Mouse (Mus musculus) embryonic facial prominence, embryonic 12.5 days (tissue): ENCODE measurements around the gene Golga7b. TPM values are rescaled to one million over a fixed set of nuclear protein-coding genes. Genes with fewer than 3 reads are reported as not detected.
A peak's percentile ranks its signal among the peaks of the same experiment; 100 is the strongest.

Source experiments
- ATAC-seq: fragments of 200-750 bp; cut with Nextera tagmentation; 2 replicates; pipeline ENCODE4 v1.8.0; 2017; ENCODE audit not compliant: insufficient number of reproducible peaks, insufficient read depth, low FRiP score, low TSS enrichment
- H3K27ac ChIP-seq: fragments of 300-500 bp; sonication (generic); 2 replicates; pipeline ENCODE4 v1.5.1; 2016; ENCODE audit warnings: mild to moderate bottlenecking
- H3K27me3 ChIP-seq: fragments of 300-500 bp; sonication (generic); 2 replicates; pipeline ENCODE4 v1.6.1; 2016; ENCODE audit warnings: mild to moderate bottlenecking, moderate library complexity
- H3K36me3 ChIP-seq: fragments of 300-500 bp; sonication (generic); 2 replicates; pipeline ENCODE4 v1.6.1; 2016; ENCODE audit warnings: mild to moderate bottlenecking
- H3K4me1 ChIP-seq: fragments of 300-500 bp; sonication (generic); 2 replicates; pipeline ENCODE4 v1.6.1; 2016
- H3K4me2 ChIP-seq: fragments of 300-500 bp; sonication (generic); replicated peaks from 2 replicates; pipeline ENCODE4 v1.6.1; 2016; ENCODE audit warnings: mild to moderate bottlenecking, moderate library complexity
- H3K4me3 ChIP-seq: fragments of 300-500 bp; sonication (generic); 2 replicates; pipeline ENCODE4 v1.5.1; 2016; ENCODE audit warnings: mild to moderate bottlenecking
- H3K9ac ChIP-seq: fragments of 300-500 bp; sonication (generic); 2 replicates; pipeline ENCODE4 v1.6.1; 2016; ENCODE audit warnings: mild to moderate bottlenecking, moderate library complexity
- H3K9me3 ChIP-seq: fragments of 300-500 bp; sonication (generic); 2 replicates; pipeline ENCODE4 v1.6.1; 2016; ENCODE audit warnings: mild to moderate bottlenecking, moderate library complexity
- WGBS: fragments of 180-500 bp; shearing (Covaris S2); methylation state at CpG from one replicate; pipeline ENCODE4 v1.1.7; 2016; 5-methylcytosine and 5-hydroxymethylcytosine counted together
- polyA plus RNA-seq: library from polyadenylated mRNA; unstranded; fragments of >200 nt; fragmentation: Nextera tagmentation; extraction: Ambion mirVana; gene quantifications from 2 replicates; pipeline ENCODE4 v1.2.1, GENCODE M21; 2016

The Golga7b gene
- 1.8 and 1.9 TPM in 2 replicates for polyA plus RNA-seq

GRCm38 (mm10) chr19:42247519-42247918 is at the start of gene Golga7b:
TSS of gene Golga7b (plus strand) at chr19:42247574.
- 86% methylated on average over 3 of the region's 3 CpGs for WGBS
- H3K36me3 ChIP-seq, result no peaks in the 10 kb centered on the region
- no peak within 1 kb of the TSS for H3K4me3 ChIP-seq
- no peaks in the 10 kb centered on the region for H3K27me3 ChIP-seq
- no peak for ATAC-seq
- H3K9ac ChIP-seq, result no peak within 1 kb of the TSS
- H3K4me2 ChIP-seq, result no peak within 1 kb of the TSS
- no peak within 1 kb of the TSS for H3K27ac ChIP-seq
- no peaks in the 10 kb centered on the region for H3K9me3 ChIP-seq
- no peaks in the 10 kb centered on the region for H3K4me1 ChIP-seq

- ATAC-seq, result no peak
- Histone ChIP-seq H3K27ac (no peak overlapping the region), H3K36me3 (no peaks in the 10 kb centered on the region), H3K27me3 (peaks cover 53% of the 10 kb centered on the region), H3K4me2 (no peak overlapping the region), H3K4me3 (no peak overlapping the region), H3K4me1 (peaks cover 14% of the 10 kb centered on the region; the same call in 1 of the 2 replicates), H3K9ac (no peak overlapping the region), H3K9me3 (no peaks in the 10 kb centered on the region)
- 54% methylated on average over 11 of the region's 11 CpGs for whole genome bisulfite sequencing
Measured at GRCm38 (mm10) chr19:42198026-42198425, 49.3 kb upstream of the Golga7b start.

GRCm38 (mm10) chr19:42201696-42202381 is 45.5 kb upstream of the Golga7b start, which contains the start of gene Sfrp5:
TSS of gene Sfrp5 (minus strand) at chr19:42202252.
- H3K27me3 ChIP-seq, result peaks cover 65% of the 10 kb centered on the region
- H3K36me3 ChIP-seq, result no peaks in the 10 kb centered on the region
- H3K9ac ChIP-seq, result 0 out of 2 replicates have a peak within 1 kb of the TSS, but pooled peaks have one; percentile 24
- H3K27ac ChIP-seq, result no peak within 1 kb of the TSS
- peak; percentile 43; the same call in 1 of the 2 replicates for ATAC-seq
- peak within 1 kb of the TSS; percentile 41 for H3K4me2 ChIP-seq
- peak within 1 kb of the TSS; percentile 31 for H3K4me3 ChIP-seq
- no peaks in the 10 kb centered on the region for H3K9me3 ChIP-seq
- WGBS, result 1% methylated on average over 58 of the region's 60 CpGs
- H3K4me1 ChIP-seq, result peaks cover 16% of the 10 kb centered on the region; the same call in 1 of the 2 replicates

- 47% methylated on average over 8 of the region's 8 CpGs for WGBS
- no peak for ATAC-seq
- peaks cover 66% of the 10 kb centered on the region for H3K27me3 ChIP-seq
- H3K9ac ChIP-seq, result no peak overlapping the region
- peak overlapping the region; percentile 41; the same call in 1 of the 2 replicates for H3K4me2 ChIP-seq
- no peaks in the 10 kb centered on the region for H3K9me3 ChIP-seq
- H3K27ac ChIP-seq, result no peak overlapping the region
- H3K36me3 ChIP-seq, result no peaks in the 10 kb centered on the region
- H3K4me1 ChIP-seq, result peaks cover 16% of the 10 kb centered on the region; the same call in 1 of the 2 replicates
- H3K4me3 ChIP-seq, result no peak overlapping the region; the same call in 1 of the 2 replicates
Measured at GRCm38 (mm10) chr19:42202467-42202866, 44.9 kb upstream of the Golga7b start.

GRCm38 (mm10) chr19:42204306-42204705 is 43.1 kb upstream of the Golga7b start:
- WGBS, result 79% methylated on average over 4 of the region's 4 CpGs
- Histone ChIP-seq H3K9ac (no peak overlapping the region), H3K4me3 (no peak overlapping the region), H3K9me3 (no peaks in the 10 kb centered on the region), H3K4me2 (no peak overlapping the region), H3K4me1 (peaks cover 16% of the 10 kb centered on the region; the same call in 1 of the 2 replicates), H3K36me3 (no peaks in the 10 kb centered on the region), H3K27me3 (peaks cover 52% of the 10 kb centered on the region), H3K27ac (no peak overlapping the region)
- no peak for ATAC-seq

GRCm38 (mm10) chr19:42205201-42205600 is 42.2 kb upstream of the Golga7b start:
- Histone ChIP-seq H3K4me2 (no peak overlapping the region), H3K27me3 (peaks cover 43% of the 10 kb centered on the region), H3K9me3 (no peaks in the 10 kb centered on the region), H3K4me1 (peaks cover 16% of the 10 kb centered on the region; the same call in 1 of the 2 replicates), H3K27ac (no peak overlapping the region), H3K4me3 (no peak overlapping the region), H3K36me3 (no peaks in the 10 kb centered on the region), H3K9ac (no peak overlapping the region)
- ATAC-seq, result no peak
- 43% methylated on average over 8 of the region's 8 CpGs for WGBS

GRCm38 (mm10) chr19:42209485-42209884 is 37.9 kb upstream of the Golga7b start:
- Histone ChIP-seq H3K27me3 (peaks cover 6% of the 10 kb centered on the region), H3K36me3 (no peaks in the 10 kb centered on the region), H3K4me2 (no peak overlapping the region), H3K4me3 (no peak overlapping the region), H3K9ac (no peak overlapping the region), H3K9me3 (no peaks in the 10 kb centered on the region), H3K4me1 (0 out of 2 replicates have a peak, but pooled peaks cover 2% of the 10 kb centered on the region), H3K27ac (no peak overlapping the region)
- WGBS, result 38% methylated on average over 7 of the region's 7 CpGs
- ATAC-seq, result no peak

GRCm38 (mm10) chr19:42209976-42210375 is 37.4 kb upstream of the Golga7b start:
- 42% methylated on average over 6 of the region's 6 CpGs for WGBS
- Histone ChIP-seq H3K9ac (no peak overlapping the region), H3K36me3 (no peaks in the 10 kb centered on the region), H3K27me3 (peaks cover 6% of the 10 kb centered on the region), H3K9me3 (no peaks in the 10 kb centered on the region), H3K4me3 (no peak overlapping the region), H3K27ac (no peak overlapping the region), H3K4me1 (no peaks in the 10 kb centered on the region), H3K4me2 (no peak overlapping the region)
- ATAC-seq, result no peak

- 22% methylated on average over 8 of the region's 8 CpGs for whole genome bisulfite sequencing
Measured at GRCm38 (mm10) chr19:42211936-42212335, 35.4 kb upstream of the Golga7b start.

GRCm38 (mm10) chr19:42214601-42215000 is 32.8 kb upstream of the Golga7b start:
- WGBS, result 75% methylated on average over 2 of the region's 2 CpGs
- H3K9me3 ChIP-seq, result no peaks in the 10 kb centered on the region

More at GRCm38 (mm10) chr19:42211936-42212335, 35.4 kb upstream of the Golga7b start:
- Histone ChIP-seq H3K4me2 (no peak overlapping the region), H3K36me3 (no peaks in the 10 kb centered on the region), H3K27me3 (peaks cover 2% of the 10 kb centered on the region; the same call in 1 of the 2 replicates), H3K27ac (no peak overlapping the region), H3K4me3 (no peak overlapping the region), H3K9me3 (no peaks in the 10 kb centered on the region), H3K9ac (no peak overlapping the region), H3K4me1 (no peaks in the 10 kb centered on the region)
- ATAC-seq, result no peak

GRCm38 (mm10) chr19:42216699-42217373 is 30.5 kb upstream of the Golga7b start:
- no peak for ATAC-seq

More at GRCm38 (mm10) chr19:42214601-42215000, 32.8 kb upstream of the Golga7b start:
- Histone ChIP-seq H3K4me2 (no peak overlapping the region), H3K4me1 (no peaks in the 10 kb centered on the region), H3K27ac (no peak overlapping the region), H3K4me3 (no peak overlapping the region), H3K36me3 (no peaks in the 10 kb centered on the region), H3K27me3 (no peaks in the 10 kb centered on the region), H3K9ac (no peak overlapping the region)
- ATAC-seq, result no peak

More at GRCm38 (mm10) chr19:42216699-42217373, 30.5 kb upstream of the Golga7b start:
- H3K4me2 ChIP-seq, result no peak overlapping the region
- H3K36me3 ChIP-seq, result no peaks in the 10 kb centered on the region
- no peak overlapping the region for H3K27ac ChIP-seq
- H3K4me3 ChIP-seq, result no peak overlapping the region
- no peaks in the 10 kb centered on the region for H3K9me3 ChIP-seq
- H3K9ac ChIP-seq, result no peak overlapping the region
- no peaks in the 10 kb centered on the region for H3K4me1 ChIP-seq
- no peaks in the 10 kb centered on the region for H3K27me3 ChIP-seq
- WGBS, result 70% methylated on average over 7 of the region's 7 CpGs
